Mouse (Mus musculus) CD4-positive, CD25-positive, alpha-beta regulatory T cell, adult 2 months (primary cell): Measurements from ENCODE around the gene Mtmr11.

ENCODE experiments used
- DNase-seq: peaks from one replicate; pipeline ENCODE4 v3.0.0-alpha.2; 2012; ENCODE audit warnings: low read depth, low spot score

Gene Mtmr11

DNA sequence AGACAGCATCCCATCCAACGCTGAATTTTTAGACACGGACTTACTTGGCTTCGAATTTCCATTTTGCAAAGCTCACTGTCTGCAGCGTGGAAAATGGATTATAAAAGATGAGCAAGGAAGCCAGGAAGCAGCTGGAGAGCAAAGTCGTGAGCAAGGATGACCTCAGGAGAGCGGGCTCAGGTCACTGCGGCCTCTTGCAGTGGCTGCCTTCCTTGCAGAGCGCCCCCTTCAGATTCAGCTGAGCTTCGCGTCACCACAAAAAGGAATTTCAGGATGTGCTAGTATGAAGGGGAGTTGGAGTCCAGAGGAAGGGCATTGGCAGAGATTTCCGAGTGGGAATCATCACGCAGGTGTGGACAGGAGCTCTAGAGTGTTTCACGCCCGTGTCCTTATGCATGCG is 47.4 kb downstream of the Mtmr11 start:
- DNase-seq: no peak

DNA sequence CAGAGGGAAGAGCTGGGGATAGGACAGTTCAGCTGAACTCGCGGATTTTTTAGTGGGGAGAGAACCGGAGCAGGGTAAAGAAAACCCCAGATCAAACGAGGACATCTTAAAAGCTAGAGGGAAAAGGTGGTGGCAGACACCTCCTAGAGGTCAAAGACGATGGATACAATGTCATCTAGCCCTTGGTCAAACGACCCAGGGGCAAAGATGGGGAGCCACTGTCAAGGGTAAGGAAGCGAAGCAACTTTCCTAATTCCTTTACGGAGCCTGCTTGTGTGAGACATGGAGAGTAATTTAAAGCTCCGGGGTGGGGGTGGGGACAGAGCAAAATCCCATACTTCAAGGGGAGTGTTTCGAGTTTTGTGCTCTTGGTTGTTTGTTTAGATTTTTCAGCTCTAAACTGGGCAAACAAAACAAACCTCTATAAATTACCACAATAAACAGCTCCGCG is 57.4 kb downstream of the Mtmr11 start:
- peak; percentile 69 for DNase-seq

DNA sequence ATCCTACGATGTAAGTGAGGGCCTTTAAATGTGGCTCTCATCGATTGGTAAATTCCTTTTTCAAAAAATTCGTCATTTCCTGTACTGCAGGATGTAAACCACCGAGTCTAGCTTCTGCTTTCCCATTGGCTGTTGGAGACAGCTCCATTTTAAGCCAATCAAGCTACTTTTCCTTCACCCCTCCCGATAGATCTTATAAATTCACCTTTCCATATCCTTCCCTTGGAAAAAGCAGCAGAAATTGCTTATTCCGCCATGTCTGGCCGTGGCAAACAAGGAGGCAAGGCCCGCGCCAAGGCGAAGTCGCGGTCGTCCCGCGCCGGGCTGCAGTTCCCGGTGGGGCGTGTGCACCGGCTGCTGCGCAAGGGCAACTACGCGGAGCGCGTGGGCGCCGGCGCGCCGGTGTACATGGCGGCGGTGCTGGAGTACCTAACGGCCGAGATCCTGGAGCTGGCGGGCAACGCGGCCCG is 57.9 kb downstream of the Mtmr11 start, which contains the start of the genes Bola1 and Hist2h2ab:
Gene Bola1, minus strand, starts transcription at position 49 of the 470 bp plus-strand sequence.
Gene Hist2h2ab, plus strand, starts transcription at position 205 of the 470 bp plus-strand sequence.
- peak; percentile 87 for DNase-seq

DNA sequence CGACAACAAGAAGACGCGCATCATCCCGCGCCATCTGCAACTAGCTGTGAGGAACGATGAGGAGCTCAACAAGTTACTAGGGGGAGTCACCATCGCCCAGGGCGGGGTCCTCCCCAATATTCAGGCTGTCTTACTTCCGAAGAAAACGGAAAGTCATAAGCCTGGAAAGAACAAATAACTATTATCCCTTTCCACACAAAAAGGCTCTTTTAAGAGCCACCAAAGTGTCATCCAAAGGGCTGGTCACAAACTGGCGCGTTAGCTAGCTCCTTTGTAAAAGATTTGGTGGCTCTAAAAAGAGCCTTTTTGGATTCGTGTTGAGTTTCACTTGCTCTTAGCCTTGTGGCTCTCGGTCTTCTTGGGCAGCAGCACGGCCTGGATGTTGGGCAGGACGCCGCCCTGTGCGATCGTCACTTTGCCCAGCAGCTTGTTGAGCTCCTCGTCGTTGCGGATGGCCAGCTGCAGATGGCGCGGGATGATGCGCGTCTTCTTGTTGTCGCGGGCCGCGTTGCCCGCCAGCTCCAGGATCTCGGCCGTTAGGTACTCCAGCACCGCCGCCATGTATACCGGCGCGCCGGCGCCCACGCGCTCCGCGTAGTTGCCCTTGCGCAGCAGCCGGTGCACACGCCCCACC is 58.4 kb downstream of the Mtmr11 start:
- peak; percentile 67 for DNase-seq

DNA sequence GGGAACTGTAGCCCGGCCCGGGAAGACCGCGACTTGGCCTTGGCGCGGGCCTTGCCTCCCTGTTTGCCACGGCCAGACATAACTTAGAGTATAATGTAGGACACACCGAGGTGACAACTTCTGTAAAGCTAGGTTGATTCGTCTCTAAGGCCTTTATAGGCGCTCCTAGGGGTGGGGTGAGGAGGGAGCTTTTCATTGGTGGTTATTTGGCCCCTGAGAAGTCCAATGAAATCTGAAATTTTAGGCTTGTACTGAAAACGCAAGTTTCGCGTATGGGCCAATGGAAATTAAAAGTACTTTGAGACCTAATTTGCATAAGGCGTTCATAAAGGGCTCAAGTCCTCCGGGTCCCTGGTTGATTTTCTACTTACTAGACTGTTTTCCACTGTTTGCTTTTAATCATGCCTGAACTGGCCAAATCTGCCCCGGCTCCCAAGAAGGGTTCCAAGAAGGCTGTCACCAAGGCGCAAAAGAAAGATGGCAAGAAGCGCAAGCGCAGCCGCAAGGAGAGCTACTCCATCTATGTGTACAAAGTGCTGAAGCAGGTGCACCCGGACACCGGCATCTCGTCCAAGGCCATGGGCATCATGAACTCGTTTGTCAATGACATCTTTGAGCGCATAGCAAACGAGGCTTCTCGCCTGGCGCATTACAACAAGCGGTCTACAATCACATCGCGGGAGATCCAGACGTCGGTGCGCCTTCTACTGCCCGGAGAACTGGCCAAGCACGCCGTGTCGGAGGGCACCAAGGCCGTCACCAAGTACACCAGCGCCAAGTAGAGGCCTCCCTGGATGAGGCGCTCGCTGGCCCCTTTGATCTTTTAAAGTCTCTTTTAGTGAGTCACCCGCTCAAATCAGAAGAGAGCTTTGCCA is 59.2 kb downstream of the Mtmr11 start, which contains the start of the genes Hist2h2ac and Hist2h2be:
Gene Hist2h2ac, minus strand, starts transcription at position 116 of the 875 bp plus-strand sequence.
Gene Hist2h2be, plus strand, starts transcription at position 355 of the 875 bp plus-strand sequence.
- peak; percentile 91 for DNase-seq
